Mouse (Mus musculus) 3T3-L1 (cell line): ENCODE results near the gene 6430531B16Rik.

Source experiments
- DNase-seq: peaks from one replicate; pipeline ENCODE4 v3.0.0-alpha.2; 2015; ENCODE audit warnings: low read depth, low spot score

6430531B16Rik gene

DNA sequence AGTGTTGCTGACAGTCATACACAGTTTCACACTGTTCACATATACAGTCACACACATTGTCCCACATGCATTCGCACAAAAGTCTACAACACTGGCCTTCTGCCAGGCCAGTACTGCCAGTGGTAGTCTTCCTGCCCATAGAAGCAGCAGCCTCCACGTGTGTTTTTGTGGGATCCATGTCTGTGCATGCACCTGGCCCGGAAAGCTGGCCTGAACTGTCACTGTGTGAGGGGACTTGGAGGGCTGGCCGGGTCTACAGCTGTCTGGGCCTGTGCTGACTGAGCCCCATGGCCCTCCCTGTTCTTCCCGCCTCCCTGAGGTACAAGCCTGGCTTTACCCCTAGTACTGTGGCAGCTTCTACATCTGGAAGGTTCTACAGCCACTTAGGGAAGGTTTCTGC, 7.6 kb downstream of the 6430531B16Rik start:
- DNase-seq = peak; percentile 47

DNA sequence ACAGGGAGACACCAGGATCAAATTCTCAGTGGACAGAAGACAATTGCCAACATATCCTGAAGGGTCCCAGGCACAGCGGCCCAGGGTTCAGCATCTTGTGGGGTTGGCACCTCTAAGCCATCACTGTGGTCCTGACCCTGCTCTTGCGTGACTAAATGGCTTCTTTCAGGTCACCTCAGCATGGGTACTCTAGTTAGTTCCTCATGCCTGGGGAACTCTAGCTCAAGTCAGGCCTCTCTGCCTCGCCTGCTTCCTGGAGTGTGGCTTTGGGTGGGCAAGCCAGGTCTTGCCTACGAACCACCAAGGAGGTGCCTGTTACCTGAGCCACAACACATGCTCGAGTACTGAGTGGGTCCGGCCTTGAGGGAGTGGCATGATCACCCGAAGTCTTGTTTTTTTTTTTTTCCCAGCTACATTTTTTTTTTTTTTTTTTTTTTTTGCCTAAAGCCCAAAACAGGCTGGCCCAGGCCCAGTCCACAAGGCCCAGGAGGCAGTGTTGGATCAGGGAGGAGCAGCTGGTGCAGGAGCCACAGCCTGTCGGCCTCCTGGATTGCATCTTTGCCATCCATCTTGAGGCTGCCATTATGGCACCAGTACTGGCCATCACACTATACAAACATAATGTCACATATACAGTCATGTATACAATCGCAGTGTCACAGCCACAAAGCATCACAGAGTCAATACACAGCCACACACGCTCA, 8.2 kb downstream of the 6430531B16Rik start:
- DNase-seq = peak; percentile 63

DNA sequence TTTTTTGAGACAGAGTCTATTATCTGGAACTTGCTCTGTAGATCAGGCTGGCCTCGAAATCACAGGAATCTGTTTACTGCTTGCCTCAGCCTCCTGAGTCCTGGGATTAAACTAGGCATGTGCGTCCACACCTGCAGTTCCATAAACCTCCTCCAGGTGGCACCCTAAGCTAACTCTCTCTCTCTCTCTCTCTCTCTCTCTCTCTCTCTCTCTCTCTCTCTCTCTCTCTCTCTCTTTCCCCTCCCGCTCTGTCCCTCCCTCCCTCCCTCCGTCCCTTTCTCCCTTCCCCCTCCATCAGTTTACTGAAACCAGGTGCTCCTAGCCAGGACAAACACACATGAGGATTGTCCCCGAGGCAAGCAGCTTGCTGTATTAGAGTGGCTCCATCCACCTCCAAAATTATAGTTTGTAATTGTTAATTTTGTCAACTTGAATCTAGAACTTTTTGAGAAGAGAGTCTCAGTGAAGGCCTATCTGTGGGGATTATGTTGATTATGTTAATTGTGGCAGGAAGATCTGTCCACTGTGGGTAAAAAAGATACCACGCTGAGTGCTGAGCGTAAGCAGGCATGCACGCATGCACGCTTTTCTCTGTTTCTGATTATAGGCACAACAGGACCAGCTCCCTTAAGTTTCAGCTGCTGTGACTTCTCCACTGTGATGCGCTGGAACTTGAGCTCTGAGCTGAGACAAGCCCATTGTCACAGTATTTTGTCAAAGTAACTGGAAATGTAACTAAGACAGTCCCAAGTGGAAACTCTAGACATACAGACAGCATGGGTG, 9.0 kb downstream of the 6430531B16Rik start:
- peak; percentile 92 for DNase-seq

DNA sequence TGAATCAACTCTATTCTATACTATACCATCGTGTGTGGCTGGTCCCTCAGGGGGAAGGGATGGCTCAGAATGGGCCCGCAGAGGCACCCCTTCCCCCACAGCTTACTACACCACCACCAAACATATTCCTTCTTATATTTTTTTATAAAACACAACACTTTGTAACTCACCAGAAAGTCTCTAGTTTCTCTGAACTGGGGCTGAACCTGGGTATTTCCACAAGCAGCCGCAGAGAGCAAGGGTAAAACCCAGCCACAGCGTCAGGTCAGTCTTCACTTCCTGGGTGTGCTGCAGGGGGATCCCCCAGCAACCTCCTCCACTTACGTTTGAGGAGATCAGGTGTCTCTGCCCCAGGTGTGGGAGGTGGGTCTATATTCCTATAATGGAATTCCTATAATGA, 10.1 kb downstream of the 6430531B16Rik start:
- DNase-seq = no peak

DNA sequence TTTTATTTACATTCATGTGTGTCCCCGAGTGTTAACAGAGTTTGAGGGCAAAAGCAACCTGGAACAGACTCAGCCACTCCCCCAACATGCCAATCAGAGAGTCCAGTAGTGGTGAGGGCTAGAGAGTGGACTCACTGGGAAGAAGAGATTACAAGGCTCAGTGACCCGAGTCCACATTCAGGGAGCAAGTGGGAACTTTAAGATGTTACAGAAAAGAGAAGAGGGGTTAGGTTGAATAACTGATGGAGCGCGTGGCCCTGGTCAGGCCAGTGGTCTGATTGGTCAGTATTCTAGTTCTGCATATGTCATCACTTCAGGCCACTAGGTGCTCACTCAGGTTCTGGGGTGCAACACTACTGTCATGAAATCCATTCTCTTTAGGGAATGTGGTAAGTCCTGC, 11.4 kb downstream of the 6430531B16Rik start:
- no peak for DNase-seq

DNA sequence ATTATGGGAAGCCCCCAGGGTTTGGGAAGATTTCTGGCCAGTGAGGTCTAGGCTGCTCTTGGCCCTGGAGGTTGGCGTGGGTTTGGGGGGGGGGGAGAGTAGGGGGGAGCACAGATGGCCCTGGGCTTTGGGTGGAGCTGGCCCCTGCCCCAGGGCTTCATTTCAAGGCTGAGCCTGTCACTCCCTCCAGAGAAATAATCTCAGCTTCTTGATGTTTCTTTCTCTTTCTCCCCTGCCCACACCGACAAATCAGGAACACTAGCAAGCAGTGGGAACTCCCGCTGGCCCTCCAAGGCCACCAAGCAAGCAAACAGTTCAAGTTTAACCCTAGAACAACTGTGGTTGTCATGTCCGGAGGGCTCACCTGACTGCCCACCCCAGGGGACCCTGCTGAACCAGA, 14.7 kb downstream of the 6430531B16Rik start:
- no peak for DNase-seq

DNA sequence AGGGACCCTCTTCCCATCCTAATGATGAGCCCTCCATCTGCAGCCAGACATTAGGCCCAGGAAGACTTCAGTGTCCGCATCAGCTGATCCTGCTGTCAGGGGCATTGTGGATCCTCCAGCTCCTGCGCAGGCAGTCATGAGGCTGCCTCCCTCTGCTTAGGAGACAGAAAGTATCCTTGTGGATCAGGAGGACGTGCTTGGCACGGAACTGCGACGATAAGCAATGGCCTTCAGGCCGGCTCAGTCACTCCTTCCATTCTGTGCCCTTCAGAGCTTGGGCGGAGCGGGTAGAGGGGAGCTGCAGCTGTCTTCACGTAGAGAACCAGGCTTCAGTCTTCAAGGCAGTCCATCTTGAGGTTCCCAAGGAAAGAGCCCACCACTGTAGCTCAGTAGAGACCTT, 17.4 kb downstream of the 6430531B16Rik start:
- no peak for DNase-seq

DNA sequence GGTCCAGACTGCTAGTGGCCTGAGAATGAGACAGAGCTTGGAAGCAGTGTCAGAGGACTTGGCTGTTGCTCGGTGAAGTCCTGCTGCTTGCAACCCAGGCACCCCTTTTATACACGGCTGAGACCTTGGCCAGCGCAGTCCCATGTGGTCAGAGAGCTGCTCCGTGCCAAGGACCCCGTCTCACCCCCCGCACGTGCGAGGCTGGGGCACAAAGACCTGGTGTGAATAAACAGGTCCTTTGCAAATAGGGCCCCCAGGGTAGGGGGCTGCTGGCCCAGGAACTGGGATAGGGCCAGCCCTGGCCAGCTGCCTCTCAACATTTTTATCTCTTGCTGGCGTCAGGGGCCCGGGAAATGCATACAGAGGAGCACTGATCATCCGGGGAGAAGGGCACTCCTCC, 20.6 kb downstream of the 6430531B16Rik start:
- no peak for DNase-seq

DNA sequence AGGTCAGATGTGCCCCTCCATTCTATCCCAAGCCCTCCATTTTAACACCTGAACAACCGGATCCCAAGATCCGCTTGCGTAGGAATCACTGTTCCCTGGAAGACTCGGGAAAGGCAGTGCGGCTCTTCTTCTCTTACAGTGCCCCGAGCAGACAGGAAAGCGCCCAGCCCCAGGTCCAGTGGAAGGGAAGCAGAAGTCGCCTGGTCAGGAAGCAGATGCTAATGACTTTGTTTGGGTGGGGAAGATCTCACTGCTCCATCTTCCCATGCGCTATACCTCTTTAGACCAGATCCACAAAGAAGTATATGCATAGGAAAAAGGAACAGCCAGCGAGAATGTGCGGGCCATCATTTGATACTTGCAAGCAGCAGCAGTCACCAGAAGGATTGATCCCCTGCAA, 21.1 kb downstream of the 6430531B16Rik start:
- DNase-seq = no peak

DNA sequence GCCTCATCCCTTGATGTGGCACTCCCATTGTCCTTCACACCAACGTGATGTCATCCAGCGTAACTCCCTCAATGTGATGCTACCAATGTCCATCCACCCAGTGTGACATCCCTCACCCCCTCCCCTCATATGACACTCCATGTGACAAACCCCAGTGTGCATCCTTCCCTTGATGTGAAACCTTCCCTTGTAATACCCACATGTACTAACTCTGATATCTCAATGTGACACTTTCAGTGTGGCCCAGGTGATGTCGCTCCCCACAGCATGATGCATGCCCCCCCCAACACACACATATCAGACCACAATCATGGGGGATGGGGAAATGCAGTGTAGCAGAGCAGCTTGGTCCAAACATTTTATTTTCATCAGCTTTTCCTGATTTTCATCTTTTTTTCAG, 21.9 kb downstream of the 6430531B16Rik start:
- DNase-seq = no peak

DNA sequence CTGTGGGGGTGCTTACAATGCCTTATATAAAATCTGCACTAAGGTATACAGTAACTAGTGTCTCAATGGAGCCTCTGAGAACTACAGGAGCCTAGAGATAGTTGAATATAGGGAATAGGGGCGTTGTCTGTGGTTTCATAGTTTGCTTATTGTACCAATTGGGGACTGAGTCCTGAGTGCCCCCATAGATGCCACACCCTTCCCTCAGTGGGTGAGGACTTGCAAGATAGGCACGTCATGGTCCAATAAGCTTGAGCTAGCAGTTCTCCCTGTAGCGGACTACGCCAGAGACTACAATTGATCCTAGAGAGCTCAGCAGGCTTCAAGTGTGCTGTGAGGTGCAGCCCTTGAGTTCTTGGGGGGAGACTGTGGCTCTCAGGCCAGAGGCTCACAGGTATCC, 23.1 kb downstream of the 6430531B16Rik start:
- no peak for DNase-seq

DNA sequence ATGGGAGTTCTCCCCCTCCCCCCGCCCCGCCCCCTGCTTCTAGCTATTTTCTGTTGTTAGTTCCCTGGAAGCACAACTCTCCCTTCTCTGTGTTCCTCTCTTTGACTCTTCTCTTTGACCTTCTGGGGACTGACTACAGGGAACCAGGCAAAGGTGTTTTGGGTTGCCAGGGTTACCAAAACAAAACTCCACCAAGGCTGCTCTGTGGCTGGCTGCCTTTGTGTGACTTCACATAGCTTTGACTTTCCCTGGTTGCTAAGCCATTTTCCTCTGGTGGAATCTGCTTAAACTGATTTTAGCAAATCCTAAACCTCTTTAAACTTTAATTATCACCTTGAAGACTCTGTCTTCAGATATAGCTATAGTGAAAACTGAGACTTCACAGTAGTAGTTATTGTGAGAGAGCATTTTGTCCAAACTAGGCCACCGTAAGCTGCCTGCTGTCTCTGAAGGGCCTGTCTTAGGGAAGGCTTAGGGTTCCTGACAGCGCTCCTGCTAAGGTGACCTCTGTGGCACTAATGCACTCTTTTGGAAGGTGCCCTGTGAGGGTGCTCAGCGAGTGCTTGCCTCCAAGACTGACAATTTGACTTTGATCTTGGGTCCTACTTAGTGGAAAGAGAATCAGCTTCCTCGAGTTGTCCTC, 26.4 kb downstream of the 6430531B16Rik start:
- DNase-seq = no peak

DNA sequence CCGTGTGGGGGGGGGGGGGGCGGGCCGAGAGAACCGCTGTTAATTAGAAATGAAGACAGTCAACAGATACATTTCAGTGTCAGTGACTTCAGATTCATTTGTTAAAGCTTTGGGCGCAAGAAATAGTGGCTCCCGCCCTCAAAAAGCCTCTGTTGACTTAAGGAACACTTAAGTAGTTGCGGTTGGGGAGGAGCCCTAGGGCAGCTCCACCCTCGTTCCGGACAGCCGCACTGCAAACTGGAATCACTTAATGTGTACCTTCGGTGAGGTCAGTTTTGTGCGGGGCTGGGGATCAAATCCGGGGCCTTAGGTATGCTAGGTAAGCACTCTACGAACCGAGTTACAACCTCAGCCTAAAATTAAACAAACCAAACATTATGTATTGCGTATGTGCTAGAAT, 27.5 kb downstream of the 6430531B16Rik start:
- DNase-seq = peak; percentile 37

DNA sequence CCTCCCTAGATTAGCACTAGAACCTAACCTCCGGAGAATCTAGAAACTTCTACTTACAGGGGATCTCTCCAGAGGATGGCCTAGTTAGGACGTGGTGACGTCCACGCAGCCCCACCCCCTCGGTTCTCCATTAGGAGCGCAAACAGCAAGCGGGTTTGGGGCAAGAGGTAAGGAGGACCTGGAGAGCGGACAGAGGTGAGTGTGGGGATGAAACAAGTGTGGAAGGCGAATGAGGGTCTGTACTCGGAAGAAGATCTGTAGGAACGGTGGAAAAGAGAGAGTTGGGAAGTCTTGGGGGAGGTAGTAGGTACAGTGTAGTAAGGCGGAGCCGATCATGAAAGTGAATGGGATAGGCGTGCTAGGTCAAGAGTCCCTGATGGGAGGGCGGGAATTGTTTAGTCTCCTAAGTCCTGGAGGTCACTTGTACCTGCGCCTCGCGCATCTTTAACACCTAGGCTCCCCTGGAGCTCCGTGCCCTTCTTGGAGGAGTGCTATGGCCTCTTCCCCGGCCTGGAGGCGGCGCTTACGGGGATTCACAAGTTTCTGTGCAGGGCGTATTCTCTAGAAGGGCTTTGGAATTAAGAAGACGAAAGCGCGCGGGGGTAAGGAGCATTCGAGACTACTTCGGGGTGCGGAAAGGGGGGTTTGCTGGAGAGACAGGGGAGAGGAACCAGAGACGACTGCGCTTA, 28.1 kb downstream of the 6430531B16Rik start:
- peak; percentile 61 for DNase-seq

DNA sequence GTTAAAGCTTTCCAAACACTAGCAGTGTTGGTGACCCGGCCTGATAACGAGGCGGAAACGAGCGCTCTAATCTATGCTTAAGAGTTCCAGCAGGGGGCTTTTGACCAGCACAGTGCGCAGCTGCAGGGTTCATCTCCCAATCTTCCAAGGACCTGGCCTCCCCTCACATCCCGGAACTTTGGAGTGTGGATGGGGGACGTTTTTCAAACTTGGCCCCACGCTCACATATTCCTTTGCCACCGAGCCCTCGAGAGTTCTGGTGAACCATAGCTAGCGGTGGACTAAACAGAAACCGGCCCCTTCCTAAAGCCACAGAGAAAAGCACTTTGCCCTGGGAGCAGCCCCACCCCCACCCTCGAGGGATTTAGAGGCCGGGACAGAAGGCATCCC, 28.7 kb downstream of the 6430531B16Rik start:
- peak; percentile 67 for DNase-seq

DNA sequence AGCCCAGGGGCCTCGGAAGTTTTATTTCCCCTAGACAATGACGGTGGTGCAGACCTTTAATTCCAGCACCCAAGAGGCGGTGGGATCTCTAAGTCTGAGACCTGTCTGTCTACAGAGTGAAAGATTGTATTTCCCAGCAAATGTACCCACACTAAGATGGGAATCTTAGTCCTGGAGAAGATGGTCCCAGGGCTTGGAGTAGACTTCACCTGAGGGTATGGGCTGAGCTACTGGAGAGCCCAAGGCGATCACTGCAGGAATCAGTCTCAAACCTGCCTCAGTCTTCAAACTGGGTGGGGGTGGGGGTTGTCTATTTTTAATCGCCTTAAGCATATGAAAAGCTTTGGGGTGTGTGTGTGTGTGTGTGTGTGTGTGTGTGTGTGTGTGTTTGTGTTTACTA, 32.5 kb downstream of the 6430531B16Rik start:
- DNase-seq = no peak

DNA sequence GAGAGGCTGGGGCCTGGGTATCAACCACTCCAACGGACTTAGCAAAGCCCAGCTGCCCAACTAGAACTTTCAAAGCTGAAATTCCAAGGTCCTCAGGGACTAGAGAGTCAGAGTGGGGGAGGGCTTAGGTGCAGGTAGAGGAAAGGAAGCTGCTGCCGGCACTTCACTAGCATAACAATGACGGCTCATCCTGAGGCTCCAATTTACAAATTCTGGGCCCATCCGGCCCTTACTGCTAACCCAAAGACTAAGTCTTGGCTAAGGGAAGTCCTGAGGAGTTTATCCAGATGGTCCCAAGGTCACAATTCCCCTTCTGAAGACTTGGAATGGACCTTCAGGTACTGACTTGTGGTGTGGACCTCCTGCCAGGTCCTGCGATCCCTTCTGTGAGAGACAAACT, 33.0 kb downstream of the 6430531B16Rik start:
- no peak for DNase-seq

DNA sequence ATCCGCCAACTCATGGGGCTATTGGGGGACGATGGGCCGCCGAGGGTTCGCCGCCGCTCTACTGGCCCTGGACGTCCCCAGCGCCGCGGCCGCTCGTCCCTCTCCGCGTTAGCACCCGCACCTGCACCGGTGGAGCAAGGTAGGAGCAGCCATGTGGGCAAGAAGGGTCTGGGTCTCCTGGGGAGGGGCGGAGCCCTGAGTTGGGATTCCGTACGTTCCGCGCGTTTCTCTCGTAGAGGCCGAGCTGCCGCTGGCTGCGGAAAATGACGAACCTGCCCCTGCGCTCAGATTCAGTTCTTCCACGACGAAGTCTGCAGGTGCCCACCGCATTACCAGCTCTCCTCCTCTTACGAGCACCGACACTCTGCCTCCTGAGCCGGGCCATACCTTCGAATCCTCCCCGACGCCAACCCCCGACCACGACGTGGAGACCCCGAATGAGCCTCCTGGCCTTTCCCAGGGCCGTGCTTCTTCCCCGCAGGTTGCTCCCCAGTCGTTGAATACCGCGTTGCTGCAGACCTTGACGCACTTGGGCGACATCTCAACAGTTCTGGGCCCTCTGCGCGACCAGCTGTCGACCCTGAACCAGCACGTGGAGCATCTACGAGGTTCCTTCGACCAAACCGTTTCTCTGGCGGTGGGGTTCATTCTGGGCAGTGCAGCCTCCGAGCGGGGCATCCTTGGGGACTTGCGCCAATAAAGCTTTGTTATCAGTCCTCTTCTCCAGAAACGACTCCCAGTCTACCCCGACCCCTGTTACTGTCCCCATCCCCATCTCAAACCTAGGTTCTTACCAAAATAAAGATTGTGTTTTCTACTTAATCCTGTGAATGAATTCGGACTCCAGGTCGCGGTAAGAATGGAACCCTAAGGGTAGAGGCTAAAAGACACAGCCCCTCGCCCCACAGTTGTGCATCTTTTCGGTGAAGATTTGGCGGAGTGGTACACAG, 34.0 kb downstream of the 6430531B16Rik start:
- no peak for DNase-seq

DNA sequence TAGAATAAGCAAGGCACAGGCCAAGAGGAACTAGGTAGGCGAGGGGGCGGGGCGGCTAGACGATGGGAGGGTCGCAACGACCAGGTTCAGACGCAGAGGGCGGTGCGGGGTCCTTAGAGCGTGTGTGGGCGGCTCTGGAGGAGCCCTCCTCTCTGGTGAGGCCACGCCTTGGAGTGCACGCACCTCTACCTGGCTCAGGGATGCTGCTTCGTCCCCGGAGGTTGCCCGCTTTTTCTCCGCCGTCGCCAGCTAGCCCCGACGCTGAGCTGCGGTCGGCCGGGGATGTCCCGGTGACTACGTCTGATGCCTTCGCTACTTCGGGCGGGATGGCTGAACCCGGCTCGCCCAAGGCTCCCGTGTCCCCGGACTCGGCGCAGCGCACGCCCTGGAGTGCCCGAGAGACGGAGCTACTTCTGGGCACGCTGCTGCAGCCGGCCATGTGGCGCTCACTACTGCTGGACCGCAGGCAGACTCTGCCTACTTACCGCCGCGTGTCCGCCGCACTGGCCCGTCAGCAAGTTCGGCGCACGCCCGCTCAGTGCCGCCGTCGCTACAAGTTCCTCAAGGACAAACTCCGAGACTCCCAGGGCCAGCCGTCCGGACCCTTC, 34.8 kb downstream of the 6430531B16Rik start, which contains the start of gene Utf1:
Utf1 (plus strand) TSS at position 116 of the 608 bp plus-strand sequence.
- DNase-seq = no peak

DNA sequence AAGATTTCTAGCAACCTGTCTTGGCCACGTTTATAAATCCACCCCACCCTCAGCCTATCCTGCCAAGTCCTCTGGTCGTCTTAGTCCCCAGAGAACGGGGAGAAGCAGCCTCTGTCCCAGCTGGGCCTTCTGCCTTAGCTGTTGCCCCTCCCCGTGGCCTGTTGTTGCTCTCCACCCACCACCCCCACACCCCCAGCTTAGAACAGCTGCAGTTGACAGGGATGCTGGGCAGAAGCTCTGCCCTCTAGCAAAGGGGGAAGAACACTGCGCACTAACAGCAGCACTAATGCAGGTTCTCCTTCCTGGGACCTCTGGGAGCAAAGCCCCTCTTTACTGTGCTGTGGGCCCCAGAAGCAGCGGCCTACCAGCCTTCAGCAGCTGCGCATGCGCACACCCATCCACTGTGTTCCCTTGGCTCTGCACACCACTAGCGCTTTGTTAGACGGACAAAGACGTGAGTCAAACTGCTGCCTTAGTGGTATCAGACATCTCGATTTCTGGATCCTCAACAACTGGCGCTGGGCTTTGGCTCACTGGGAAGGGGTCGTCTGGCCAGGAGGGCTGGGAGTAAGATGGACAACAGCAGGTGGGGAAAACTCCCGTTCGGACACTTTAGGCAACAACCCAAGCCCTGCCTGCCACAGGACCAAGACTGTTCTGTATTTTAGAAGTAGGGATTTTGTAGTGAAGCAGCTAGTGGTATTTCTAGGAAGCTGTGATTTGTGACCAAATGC, 37.9 kb downstream of the 6430531B16Rik start:
- DNase-seq = no peak
